Mouse (Mus musculus) brain, adult 10 weeks (tissue): ENCODE data around the gene Eci3. TPM values are rescaled to one million over a fixed set of nuclear protein-coding genes. Genes with fewer than 3 reads are reported as not detected.

Experiments used
- polyA plus RNA-seq: library from polyadenylated mRNA; stranded (reverse); fragments of 350-450 nt; fragmentation: Illumina TruSeq; extraction: RNeasy Lipid Tissue Mini Kit (QIAGEN cat#74804); gene quantifications from one replicate; pipeline ENCODE4 v1.2.3, GENCODE M21; 2015; ENCODE audit warnings: low read depth, low replicate concordance

The Eci3 gene
- not detected for polyA plus RNA-seq

DNA sequence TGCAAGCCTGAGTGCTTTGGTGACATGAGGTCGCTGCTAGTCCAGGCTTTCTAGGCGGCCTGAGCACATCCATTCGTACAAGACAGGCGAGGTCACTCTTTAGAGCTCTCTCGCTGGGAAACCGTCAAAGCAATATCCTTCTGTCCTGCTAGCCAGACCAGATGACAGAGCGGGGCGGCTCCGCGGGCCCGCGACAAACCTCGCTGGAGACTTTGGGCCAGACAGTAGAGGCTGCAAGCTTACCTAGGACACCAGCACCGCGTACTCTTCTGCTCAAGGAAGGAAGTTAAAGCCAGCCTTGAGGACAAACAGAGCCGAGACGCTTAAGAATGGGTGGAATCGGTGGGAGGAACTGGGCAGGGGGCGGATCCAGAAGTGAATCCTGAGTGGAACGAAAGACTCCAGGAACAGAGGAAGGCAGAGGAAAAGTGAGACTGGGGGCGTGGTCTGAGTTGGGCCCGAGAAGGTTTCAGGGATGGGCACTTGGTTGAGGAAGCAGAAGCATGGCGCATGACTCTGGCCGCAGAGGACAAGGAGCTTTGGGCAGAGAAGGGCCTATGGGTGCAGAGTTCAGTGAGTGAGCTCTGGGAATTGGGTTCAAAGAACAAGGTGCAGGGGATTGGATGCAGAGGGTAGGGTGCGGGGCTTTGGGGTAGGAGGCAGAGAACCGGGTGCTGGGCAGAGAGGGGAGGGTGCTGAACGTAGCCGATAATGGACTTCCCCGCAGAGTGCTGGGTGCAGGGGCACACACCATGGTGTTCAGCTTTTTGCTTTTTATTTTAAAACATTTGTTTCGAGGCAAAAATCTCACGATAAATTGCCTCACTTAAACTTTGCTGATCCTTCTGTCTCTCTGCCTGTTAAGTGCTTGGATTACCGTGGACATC lies at the start of gene Eci3:
Gene Eci3, minus strand, starts transcription at position 300 of the 887 bp plus-strand sequence.

DNA sequence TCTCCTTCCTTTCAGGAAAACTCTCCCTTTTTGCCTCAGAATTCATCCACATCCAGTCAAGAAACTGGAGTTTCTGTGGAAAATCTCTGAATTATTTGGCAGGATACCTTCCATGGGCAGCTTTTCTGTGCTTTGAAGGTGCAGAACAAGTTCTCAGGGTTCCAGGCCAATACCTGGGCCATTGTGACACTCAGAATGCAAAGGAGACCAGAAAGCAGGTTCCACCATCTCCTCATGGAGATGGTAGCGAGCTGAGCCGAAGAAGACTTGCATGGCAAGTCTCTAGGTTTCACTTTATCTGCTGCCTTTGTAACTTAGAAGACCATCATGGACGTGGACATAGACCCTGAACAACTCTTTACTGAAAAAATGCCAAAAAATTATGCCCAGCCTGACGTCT lies 39.4 kb downstream of the Eci3 start, which contains the start of the genes Fam217a and 4933417A18Rik:
Gene Fam217a, minus strand, starts transcription at position 101 of the 400 bp plus-strand sequence.
Gene 4933417A18Rik, plus strand, starts transcription at position 200 of the 400 bp plus-strand sequence.

Other genes with a start within 250 kb of the Eci3 start
- not detected for gene Fam50b, start 229.0 kb downstream of the Eci3 start, polyA plus RNA-seq
- 72.7 TPM for gene Prpf4b, start 88.5 kb downstream of the Eci3 start, polyA plus RNA-seq
- 0.67 TPM for gene Fam217a, start 39.5 kb downstream of the Eci3 start, polyA plus RNA-seq
- gene 4933417A18Rik, start 39.4 kb downstream of the Eci3 start, polyA plus RNA-seq, result not detected
- 69.1 TPM for gene Eci2, start 63.3 kb upstream of the Eci3 start, polyA plus RNA-seq